Mouse (Mus musculus) embryonic facial prominence, embryonic 11.5 days (tissue): Measurements from ENCODE around the gene Ppp3ca. TPM values are rescaled to one million over a fixed set of nuclear protein-coding genes. Genes with fewer than 3 reads are reported as not detected.

Experiments used
- ATAC-seq: fragments of 200-750 bp; cut with Nextera tagmentation; replicated peaks from 2 replicates; pipeline ENCODE4 v1.8.0; 2017; ENCODE audit warnings: low read depth; ENCODE audit not compliant: insufficient number of reproducible peaks, low FRiP score, low TSS enrichment
- DNase-seq: peaks from one replicate; pipeline ENCODE4 v3.0.0-alpha.2; 2015; ENCODE audit warnings: low spot score
- H3K27ac ChIP-seq: fragments of 300-500 bp; sonication (generic); replicated peaks from 2 replicates; pipeline ENCODE4 v1.5.1; 2014; ENCODE audit warnings: mild to moderate bottlenecking, low read depth, low read length, control low read depth
- H3K27me3 ChIP-seq: fragments of 300-500 bp; sonication (generic); 2 replicates; pipeline ENCODE4 v1.6.1; 2014; ENCODE audit warnings: mild to moderate bottlenecking, low read length, moderate library complexity, mixed read lengths; ENCODE audit not compliant: control insufficient read depth, insufficient read depth
- H3K36me3 ChIP-seq: fragments of 300-500 bp; sonication (generic); replicated peaks from 2 replicates; pipeline ENCODE4 v1.6.1; 2014; ENCODE audit warnings: low read depth, mild to moderate bottlenecking, low read length, moderate library complexity, mixed read lengths; ENCODE audit not compliant: control insufficient read depth, insufficient read depth
- H3K4me1 ChIP-seq: fragments of 300-500 bp; sonication (generic); 2 replicates; pipeline ENCODE4 v1.6.1; 2014; ENCODE audit warnings: low read length, mixed read lengths; ENCODE audit not compliant: control insufficient read depth, insufficient read depth
- H3K4me2 ChIP-seq: fragments of 300-500 bp; sonication (generic); 2 replicates; pipeline ENCODE4 v1.6.1; 2014; ENCODE audit warnings: low read depth, mild to moderate bottlenecking, control low read depth, low read length, moderate library complexity
- H3K4me3 ChIP-seq: fragments of 300-500 bp; sonication (generic); 2 replicates; pipeline ENCODE4 v1.5.1; 2014; ENCODE audit warnings: low read depth, low read length, control low read depth
- H3K9ac ChIP-seq: fragments of 300-500 bp; sonication (generic); replicated peaks from 2 replicates; pipeline ENCODE4 v1.6.1; 2014; ENCODE audit warnings: mild to moderate bottlenecking, control low read depth, low read length
- H3K9me3 ChIP-seq: fragments of 300-500 bp; sonication (generic); replicated peaks from 2 replicates; pipeline ENCODE4 v1.6.1; 2016; ENCODE audit warnings: mild to moderate bottlenecking, low read length, inconsistent platforms, mixed read lengths; ENCODE audit not compliant: control insufficient read depth
- WGBS: fragments of 180-500 bp; shearing (Covaris S2); extraction: QIAGEN DNeasy Blood & Tissue Kit; methylation state at CpG from one replicate; pipeline ENCODE4 v1.1.7; 2014; 5-methylcytosine and 5-hydroxymethylcytosine counted together
- polyA plus RNA-seq: library from polyadenylated mRNA; unstranded; fragments of >200 nt; fragmentation: Nextera tagmentation; extraction: Ambion mirVana; gene quantifications from 2 replicates; pipeline ENCODE4 v1.2.1, GENCODE M21; 2014

Ppp3ca gene
- polyA plus RNA-seq, 1 experiment from 2014 or later: 57.4 TPM

GRCm38 (mm10) chr3:136780321-136780720 is 110.4 kb downstream of the Ppp3ca start:
- ATAC-seq: no peak
- WGBS: 91% methylated on average over 3 of the region's 3 CpGs

GRCm38 (mm10) chr3:136782058-136782457 is 112.1 kb downstream of the Ppp3ca start:
- Histone ChIP-seq H3K4me3 (no peak overlapping the region), H3K9ac (no peak overlapping the region), H3K36me3 (no peaks in the 10 kb centered on the region), H3K4me1 (no peaks in the 10 kb centered on the region), H3K4me2 (no peak overlapping the region), H3K27ac (no peak overlapping the region), H3K27me3 (no peaks in the 10 kb centered on the region), H3K9me3 (no peaks in the 10 kb centered on the region)
- no peak for DNase-seq
- ATAC-seq: no peak

More at GRCm38 (mm10) chr3:136780321-136780720, 110.4 kb downstream of the Ppp3ca start:
- Histone ChIP-seq H3K4me2 (no peak overlapping the region), H3K27me3 (no peaks in the 10 kb centered on the region), H3K4me3 (no peak overlapping the region), H3K9ac (no peak overlapping the region), H3K9me3 (no peaks in the 10 kb centered on the region), H3K36me3 (no peaks in the 10 kb centered on the region), H3K4me1 (no peaks in the 10 kb centered on the region), H3K27ac (no peak overlapping the region)
- DNase-seq: no peak

GRCm38 (mm10) chr3:136785686-136786085 is 115.8 kb downstream of the Ppp3ca start:
- ATAC-seq (no peak), DNase-seq (no peak)
- no peak overlapping the region for H3K9ac ChIP-seq
- H3K27ac ChIP-seq: no peak overlapping the region
- 87% methylated on average over 6 of the region's 6 CpGs for WGBS
- H3K4me1 ChIP-seq: no peaks in the 10 kb centered on the region
- H3K27me3 ChIP-seq: no peaks in the 10 kb centered on the region
- H3K9me3 ChIP-seq: no peaks in the 10 kb centered on the region
- no peak overlapping the region for H3K4me2 ChIP-seq
- no peaks in the 10 kb centered on the region for H3K36me3 ChIP-seq
- no peak overlapping the region for H3K4me3 ChIP-seq

- 54% methylated on average over 4 of the region's 4 CpGs for WGBS
- H3K36me3 ChIP-seq: no peaks in the 10 kb centered on the region
- no peaks in the 10 kb centered on the region for H3K9me3 ChIP-seq
- no peaks in the 10 kb centered on the region for H3K4me1 ChIP-seq
- H3K27me3 ChIP-seq: no peaks in the 10 kb centered on the region
- H3K4me3 ChIP-seq: no peak overlapping the region
- H3K27ac ChIP-seq: no peak overlapping the region
- no peak for ATAC-seq
- peak; percentile 20 for DNase-seq
- no peak overlapping the region for H3K4me2 ChIP-seq
- no peak overlapping the region for H3K9ac ChIP-seq
Measured at GRCm38 (mm10) chr3:136790261-136790871, 120.4 kb downstream of the Ppp3ca start.

- Histone ChIP-seq H3K27ac (no peak overlapping the region), H3K4me3 (no peak overlapping the region), H3K9ac (no peak overlapping the region), H3K4me2 (no peak overlapping the region), H3K4me1 (no peaks in the 10 kb centered on the region), H3K36me3 (no peaks in the 10 kb centered on the region), H3K27me3 (no peaks in the 10 kb centered on the region), H3K9me3 (no peaks in the 10 kb centered on the region)
- WGBS: 77% methylated on average over 5 of the region's 5 CpGs
- ATAC-seq (no peak), DNase-seq (no peak)
Measured at GRCm38 (mm10) chr3:136791404-136791803, 121.5 kb downstream of the Ppp3ca start.

GRCm38 (mm10) chr3:136791946-136792345 is 122.0 kb downstream of the Ppp3ca start:
- no peak overlapping the region for H3K27ac ChIP-seq
- WGBS: 87% methylated on average over 2 of the region's 2 CpGs
- ATAC-seq: no peak

GRCm38 (mm10) chr3:136793411-136793810 is 123.5 kb downstream of the Ppp3ca start:
- no peak overlapping the region for H3K9ac ChIP-seq
- WGBS: 92% methylated on average over 2 of the region's 2 CpGs
- H3K9me3 ChIP-seq: no peaks in the 10 kb centered on the region

More at GRCm38 (mm10) chr3:136791946-136792345, 122.0 kb downstream of the Ppp3ca start:
- Histone ChIP-seq H3K36me3 (no peaks in the 10 kb centered on the region), H3K9me3 (no peaks in the 10 kb centered on the region), H3K4me1 (no peaks in the 10 kb centered on the region), H3K9ac (no peak overlapping the region), H3K27me3 (no peaks in the 10 kb centered on the region), H3K4me2 (no peak overlapping the region), H3K4me3 (no peak overlapping the region)
- DNase-seq: no peak

GRCm38 (mm10) chr3:136794426-136795217 is 124.7 kb downstream of the Ppp3ca start:
- H3K27ac ChIP-seq: no peak overlapping the region
- no peaks in the 10 kb centered on the region for H3K4me1 ChIP-seq
- no peak for DNase-seq
- no peak overlapping the region for H3K9ac ChIP-seq
- H3K4me3 ChIP-seq: no peak overlapping the region
- 87% methylated on average over 7 of the region's 7 CpGs for WGBS
- ATAC-seq: no peak
- no peaks in the 10 kb centered on the region for H3K27me3 ChIP-seq
- no peak overlapping the region for H3K4me2 ChIP-seq
- H3K9me3 ChIP-seq: no peaks in the 10 kb centered on the region
- no peaks in the 10 kb centered on the region for H3K36me3 ChIP-seq

More at GRCm38 (mm10) chr3:136793411-136793810, 123.5 kb downstream of the Ppp3ca start:
- H3K4me2 ChIP-seq: no peak overlapping the region
- no peak overlapping the region for H3K27ac ChIP-seq
- no peaks in the 10 kb centered on the region for H3K36me3 ChIP-seq
- no peaks in the 10 kb centered on the region for H3K4me1 ChIP-seq
- DNase-seq: no peak
- no peak overlapping the region for H3K4me3 ChIP-seq
- no peaks in the 10 kb centered on the region for H3K27me3 ChIP-seq
- no peak for ATAC-seq
